Mouse (Mus musculus) right cerebral cortex, postnatal 14 days (tissue): Measurements from ENCODE around the gene Fam129b.

Experiments used
- DNase-seq: peaks from one replicate; pipeline ENCODE4 v3.0.0; 2022

The Fam129b gene

DNA sequence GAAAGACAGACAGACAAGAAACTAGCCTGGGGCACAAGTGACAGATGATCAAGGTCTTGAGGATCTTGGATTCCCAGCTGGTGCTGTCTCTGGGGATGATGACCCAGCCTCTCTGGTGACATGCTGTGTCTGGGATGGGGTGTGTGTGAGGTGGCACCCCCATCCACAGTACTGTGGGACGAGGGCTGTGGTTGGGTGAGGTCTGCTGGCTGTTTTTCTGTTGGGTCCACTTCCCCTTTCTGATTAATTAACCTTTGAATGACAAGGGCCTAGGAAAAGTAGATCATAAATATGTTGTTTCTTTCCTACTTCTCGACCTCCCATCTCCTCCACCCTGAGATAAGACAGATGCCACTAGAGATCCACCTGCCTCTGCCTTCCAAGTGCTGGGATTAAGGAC lies 18.2 kb downstream of the Fam129b start:
- no peak for DNase-seq

DNA sequence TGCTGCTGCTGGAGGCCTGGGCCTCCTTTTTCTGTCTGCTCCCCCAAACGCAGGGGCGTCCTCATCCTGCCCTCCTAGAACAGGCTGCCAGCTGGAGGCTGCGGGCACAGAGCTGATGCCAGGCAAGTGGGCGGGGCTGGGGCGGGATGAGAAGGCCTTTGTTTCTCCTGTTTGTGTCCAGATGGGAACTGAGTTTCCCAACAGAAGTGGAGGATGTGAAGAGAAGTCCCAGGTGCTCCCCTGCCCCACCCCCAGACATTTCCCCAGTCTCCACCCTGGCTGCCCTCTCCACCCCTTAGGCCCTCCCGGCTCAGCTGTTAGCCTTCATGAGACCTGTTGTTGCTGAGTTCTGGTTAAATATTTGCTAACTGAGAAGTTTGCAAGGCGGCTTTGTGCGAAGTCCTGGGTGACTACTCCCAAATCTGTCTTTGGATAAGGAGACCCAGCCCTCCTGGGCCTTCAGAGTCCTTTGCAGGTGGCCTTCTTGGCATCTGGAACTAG lies 19.7 kb downstream of the Fam129b start:
- DNase-seq: no peak

DNA sequence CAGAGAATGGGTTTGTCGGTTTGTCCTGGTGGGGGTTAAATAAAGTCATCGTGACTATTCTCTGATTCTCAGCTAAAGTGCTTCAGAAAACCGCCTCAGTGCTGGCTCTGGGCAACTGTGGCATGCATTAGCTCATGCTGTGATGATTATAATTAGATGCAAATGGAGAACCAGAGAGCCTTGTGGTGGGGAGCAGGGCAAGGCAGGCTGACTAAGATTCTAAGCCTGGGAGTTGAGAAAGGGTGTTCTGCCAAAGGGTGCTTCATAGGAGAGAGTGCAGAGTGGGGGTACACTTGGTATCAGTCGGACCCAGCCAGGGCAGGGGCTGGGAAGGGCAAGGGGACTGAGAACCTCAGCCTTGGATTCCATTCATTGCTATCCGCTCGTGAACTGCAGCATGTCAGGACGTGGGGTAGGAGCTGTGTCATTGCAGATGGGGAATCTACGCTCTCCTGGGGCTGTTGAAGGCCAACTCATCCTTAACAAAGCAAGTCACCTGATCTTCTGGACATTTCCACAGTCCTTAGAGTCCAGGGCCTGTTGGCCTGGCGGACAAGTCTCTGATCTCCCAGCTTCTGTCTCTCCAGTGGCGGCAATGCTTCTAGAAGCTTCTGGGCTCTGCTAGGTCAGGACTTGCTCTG lies 20.7 kb downstream of the Fam129b start:
- DNase-seq: no peak

GRCm38 (mm10) chr2:32898983-32899382 lies 23.1 kb downstream of the Fam129b start:
- no peak for DNase-seq

DNA sequence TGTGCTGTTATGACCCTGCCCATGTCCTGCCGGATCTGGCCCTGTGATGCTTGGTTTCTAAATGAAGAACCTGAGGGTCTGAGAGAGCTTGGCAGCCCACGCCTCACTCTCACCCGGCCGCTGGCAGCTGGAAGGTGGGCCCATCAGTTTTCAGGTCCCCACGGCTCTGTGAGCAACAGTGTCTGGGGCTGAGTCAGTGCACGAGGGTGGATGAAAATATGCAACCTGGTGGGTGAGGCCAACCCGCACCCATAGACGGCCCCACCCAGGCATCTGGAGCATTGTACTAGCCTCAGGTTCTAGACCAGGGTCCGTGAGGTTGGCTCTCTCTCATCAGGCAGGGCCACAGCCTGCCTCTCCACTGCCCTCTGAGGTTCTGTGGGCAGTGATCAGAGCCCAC lies 26.2 kb downstream of the Fam129b start:
- no peak for DNase-seq

- DNase-seq: no peak
These were observed 27.6 kb downstream of the Fam129b start for GRCm38 (mm10) chr2:32903470-32903869.

- DNase-seq: no peak
These were observed 28.7 kb downstream of the Fam129b start for GRCm38 (mm10) chr2:32904637-32905036.

- no peak for DNase-seq
These were observed 29.4 kb downstream of the Fam129b start for GRCm38 (mm10) chr2:32905297-32905696.

DNA sequence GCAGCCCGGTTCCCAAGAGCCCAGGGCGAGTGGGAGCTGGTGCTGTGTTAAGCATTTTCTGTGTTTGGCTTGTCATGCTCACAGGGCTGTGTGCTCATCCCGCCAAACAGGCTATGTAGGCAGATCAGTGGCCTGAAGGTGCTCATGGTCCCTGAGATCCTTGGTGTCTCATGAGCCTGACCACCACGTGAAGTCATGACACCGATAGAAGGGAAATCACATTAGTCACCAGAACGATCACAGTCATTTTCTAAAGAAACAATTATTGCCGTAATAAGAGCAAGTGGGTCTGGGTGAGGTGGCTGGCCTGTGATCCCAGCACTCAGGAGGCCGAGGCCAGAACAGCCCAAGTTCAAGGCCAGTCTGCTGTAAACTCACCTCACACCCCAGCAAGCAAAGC lies 31.5 kb downstream of the Fam129b start:
- no peak for DNase-seq

GRCm38 (mm10) chr2:32908272-32908671 lies 32.4 kb downstream of the Fam129b start:
- peak; percentile 60 for DNase-seq

DNA sequence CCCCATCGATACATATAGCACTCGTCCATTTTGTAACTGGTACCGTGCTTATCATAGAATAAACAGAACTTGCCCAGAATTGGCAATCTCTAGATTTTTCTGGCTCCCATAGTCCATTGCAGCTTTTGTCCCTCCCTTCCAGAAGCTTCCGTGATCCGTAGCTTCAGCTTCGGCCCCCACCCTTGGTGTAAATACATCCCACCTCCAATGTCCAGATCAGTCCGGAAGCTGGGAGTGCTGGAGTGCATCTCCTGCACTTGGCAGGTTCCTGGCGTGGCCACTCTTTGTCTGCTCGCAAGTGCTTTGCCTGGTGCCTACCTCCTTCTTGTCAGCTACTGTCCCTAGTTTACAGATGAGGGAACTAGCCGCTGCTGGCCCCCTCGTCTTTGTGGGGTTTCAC lies 32.9 kb downstream of the Fam129b start:
- DNase-seq: no peak

GRCm38 (mm10) chr2:32911639-32912182 lies 35.8 kb downstream of the Fam129b start:
- no peak for DNase-seq

DNA sequence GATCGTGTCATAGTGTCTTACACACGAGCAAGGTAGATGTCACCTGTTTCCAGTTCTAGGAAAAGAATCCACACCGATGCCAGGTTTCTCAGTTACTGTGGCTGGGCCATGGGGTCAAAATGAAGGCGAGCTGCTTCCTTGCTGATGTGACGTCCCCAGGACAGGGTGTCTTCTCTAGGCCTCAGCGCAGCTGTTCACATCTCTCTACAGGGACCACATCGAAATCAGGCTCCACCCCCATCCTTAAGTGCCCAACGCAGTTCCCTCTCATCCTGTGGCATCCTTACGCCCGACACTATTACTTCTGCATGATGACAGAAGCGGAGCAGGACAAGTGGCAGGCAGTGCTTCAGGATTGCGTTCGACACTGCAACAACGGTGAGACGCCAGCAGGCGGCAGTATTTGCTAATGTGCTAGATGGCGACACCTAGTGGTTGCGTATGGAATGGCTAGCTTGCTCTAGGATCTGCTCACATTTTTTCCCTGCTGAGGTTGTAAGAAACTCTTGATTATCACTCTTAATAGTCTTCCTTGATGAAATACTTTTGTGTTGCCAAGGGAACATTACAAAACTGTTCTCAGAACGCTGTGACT lies 36.4 kb downstream of the Fam129b start:
- DNase-seq: peak; percentile 84

DNA sequence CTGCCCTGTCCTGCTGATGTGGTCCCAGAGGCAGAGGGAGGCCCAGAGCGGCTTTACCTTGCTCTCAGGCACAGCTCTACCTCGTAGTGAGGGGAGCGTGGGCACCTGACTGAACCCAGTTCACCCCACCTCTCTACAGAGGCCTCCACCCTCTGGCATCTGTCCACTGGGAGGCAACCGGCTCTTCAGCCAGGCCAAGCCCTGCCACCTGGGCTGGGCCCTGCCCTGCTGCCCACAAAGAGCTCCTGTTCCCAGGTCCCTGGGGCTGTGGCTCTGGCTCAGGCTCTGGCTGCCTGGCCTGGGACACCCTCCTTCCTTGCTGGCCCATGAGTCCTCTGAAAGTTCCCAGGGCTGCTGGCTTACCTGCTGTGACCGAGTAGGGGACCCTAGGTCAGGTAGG lies 38.4 kb downstream of the Fam129b start:
- DNase-seq: no peak

DNA sequence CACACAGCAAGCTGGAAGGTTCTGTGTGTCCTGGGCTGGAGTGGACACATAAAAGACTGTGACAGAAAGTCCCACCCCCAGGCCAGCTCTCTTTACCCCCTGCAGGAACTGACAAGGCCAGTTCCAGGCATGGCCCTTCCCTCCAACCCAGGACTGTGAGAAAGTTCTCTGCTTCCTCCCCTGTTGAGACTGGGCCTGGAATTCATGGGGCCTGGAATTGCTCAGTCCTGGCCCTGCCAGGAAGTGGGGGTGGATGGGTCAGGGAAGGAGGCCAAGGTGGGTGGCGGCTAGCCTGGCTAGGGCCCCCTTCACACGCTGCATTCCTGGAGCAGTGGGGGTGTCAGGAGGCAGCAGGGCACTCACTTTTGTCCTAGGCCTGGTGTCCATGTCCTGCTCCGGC lies 39.0 kb downstream of the Fam129b start:
- no peak for DNase-seq

DNA sequence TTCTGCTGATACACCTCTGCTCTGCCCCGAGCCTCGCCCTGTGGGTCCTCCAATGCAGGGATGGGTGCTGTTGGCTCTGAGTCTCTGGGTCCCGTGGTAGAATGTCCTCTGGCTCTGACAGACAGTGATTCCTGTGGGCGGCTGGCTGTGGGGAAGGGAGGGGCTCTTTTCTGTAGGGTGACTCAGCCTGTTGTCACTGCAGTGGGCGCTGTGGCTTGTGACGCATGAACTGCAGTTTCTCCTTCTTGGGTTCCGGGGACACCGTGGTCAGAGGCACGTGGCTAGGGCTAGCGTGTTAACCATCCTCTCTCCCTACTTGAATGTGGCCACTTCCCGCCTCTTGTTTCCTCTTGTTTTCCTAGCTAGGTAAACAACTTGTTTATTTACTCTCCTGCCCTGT lies 41.6 kb downstream of the Fam129b start:
- peak; percentile 56 for DNase-seq

DNA sequence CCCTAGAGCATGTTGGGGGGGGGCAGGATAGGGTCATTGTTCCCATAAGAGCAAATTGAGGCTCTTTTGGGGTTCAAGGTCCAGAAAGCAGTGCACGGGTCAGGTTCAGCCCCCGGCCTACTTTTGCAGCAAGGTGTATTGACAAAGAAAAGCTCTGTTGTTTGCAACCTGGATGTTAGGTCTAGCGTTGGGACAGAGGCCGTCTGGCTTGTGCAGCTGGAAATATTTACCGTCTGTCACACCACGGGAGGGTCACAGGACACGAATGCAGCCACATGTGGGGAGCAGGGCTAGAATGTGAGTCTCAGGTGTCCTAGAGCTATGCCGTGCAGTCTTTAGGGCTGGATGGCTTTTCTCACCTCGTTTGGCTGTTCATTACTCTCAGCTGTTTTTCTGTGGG lies 42.5 kb downstream of the Fam129b start:
- no peak for DNase-seq

DNA sequence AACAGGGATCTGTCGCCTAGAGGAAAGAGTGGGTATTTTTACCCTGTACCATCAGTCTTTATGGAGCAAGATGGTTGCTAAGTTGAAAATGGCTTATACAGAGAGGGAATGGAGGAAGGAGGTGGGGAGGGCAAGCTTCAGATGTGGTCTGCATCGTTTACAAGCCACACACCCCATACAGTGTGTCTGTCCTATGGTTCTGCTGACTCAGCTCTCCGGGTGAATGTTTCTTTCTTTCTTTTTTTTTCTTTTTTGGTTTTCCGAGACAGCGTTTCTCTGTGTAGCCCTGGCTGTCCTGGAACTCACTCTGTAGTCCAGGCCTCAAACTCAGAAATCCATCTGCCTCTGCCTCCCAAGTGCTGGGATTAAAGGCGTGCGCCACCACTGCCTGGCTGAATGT lies 45.3 kb downstream of the Fam129b start:
- no peak for DNase-seq

- DNase-seq: no peak
These were observed 46.0 kb downstream of the Fam129b start for GRCm38 (mm10) chr2:32921801-32922380.

DNA sequence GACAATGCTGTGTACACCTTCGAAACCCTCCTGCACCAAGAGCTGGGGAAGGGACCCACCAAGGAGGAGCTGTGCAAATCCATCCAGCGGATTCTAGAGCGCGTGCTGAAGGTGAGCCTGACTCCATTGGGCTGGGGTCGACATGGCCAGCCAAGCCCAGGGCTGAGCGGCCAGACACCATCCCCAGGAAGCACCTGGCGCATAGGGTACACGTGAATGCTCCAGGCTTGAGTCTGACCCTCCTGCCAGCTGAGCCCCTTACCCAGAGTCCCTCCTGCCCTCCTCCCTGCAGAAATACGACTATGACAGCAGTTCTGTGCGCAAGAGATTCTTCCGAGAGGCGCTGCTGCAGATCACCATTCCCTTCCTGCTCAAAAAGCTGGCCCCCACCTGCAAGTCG lies 46.6 kb downstream of the Fam129b start:
- no peak for DNase-seq

DNA sequence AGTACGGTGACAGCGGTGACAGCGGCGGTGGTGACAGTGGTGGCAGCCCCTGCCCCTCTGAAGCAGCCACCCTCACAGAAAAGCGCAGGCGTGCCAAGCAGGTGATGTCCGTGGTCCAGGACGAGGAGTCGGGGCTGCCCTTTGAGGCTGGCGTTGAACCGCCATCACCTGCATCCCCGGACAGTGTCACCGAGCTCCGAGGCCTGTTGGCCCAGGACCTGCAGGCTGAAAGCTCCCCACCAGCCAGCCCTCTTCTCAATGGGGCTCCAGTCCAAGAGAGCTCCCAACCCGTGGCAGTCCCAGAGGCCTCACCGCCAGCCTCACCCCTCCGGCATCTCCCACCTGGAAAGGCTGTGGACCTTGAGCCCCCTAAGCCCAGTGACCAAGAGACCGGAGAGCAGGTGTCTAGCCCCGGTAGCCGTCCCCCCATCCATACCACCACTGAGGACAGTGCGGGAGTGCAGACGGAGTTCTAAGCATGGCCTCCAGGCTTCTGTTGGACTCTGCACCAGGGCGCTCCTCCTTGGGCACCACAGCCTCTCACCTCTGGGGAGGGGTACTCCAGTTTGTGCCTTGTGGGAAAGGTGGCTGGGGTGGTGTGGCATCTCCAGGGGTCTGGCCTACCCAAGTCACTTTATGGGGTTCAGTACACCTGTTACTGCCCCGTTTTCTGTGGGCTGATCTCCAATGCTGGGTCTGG lies 47.8 kb downstream of the Fam129b start:
- no peak for DNase-seq

DNA sequence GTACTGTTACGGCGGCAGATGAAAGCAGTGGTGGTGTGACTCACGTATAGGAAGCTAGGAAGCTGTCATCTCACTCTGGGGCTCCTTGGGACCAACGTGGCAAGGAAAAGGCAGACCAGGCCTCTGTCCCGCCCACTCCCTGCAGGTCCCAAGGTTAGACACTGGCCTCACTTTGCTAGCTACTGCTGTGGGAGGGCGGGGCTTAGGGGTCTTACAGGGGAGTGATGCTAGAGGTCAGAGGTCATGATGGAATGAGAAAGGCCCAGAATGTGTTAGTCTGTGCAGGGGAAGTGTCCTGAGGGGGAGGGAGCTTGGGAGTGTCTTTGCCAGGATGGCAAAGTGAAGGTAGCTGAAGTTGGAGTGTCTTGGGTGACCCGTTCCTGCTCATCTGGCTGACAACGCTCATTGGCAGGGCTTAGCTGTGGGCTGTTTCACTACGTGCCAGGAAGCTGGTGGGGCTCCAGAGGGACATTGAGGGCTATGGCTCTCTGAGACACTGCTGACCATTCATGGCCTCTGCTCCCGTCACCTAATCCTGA lies 48.5 kb downstream of the Fam129b start:
- DNase-seq: no peak

DNA sequence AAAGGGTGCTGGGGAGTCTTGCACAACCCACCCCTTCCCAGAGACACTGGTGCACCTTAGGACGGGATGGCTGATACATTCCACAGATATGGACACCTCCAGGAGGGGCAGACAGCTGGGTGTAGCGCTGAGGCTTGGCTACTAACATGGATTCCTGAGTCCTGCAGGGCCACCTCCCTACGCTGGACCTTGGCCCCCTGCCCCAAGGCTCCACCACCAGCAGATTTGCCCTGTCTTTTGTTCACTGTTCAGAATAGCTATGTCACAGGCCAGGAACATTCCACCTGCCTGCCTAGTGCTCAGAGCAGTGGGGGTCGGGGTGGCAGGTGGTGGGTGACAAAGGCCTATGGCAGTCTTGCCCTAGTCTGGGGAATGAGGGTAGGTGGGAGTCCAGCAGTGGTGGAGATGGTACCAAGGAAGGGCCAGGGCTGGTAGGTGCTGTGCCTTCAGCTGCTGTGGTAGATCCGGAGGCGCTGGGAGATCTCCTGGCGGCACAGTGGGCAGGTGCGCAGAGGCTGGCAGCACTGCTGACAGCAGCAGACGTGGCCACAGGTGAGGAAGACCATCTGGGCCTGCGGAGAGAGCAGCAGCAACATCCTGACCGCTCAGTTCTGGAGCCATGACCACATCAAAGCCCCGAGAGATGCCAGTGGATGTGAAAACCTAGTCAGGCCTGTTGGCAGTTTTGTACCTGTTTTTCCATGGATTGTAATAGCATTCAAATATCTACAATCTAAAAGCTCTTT lies 50.6 kb downstream of the Fam129b start:
- no peak for DNase-seq
